Mouse (Mus musculus) ES-E14 (cell line): ENCODE measurements around the gene Orm3. TPM values are rescaled to one million over a fixed set of nuclear protein-coding genes. Genes with fewer than 3 reads are reported as not detected.

ENCODE experiments used
- DNase-seq: peaks from one replicate; pipeline ENCODE4 v3.0.0-alpha.2; 2013; ENCODE audit warnings: low read depth, low spot score
- H3K27ac ChIP-seq: 2 replicates; pipeline ENCODE4 v1.5.1; 2012; ENCODE audit warnings: low read depth, mild to moderate bottlenecking, low read length, moderate library complexity, mixed read lengths; ENCODE audit not compliant: poor library complexity, insufficient read depth, severe bottlenecking
- H3K36me3 ChIP-seq: 2 replicates; pipeline ENCODE4 v1.6.1; 2012; ENCODE audit warnings: mild to moderate bottlenecking, low read length, moderate library complexity, mixed read lengths; ENCODE audit not compliant: control insufficient read depth, poor library complexity, insufficient read depth, severe bottlenecking
- H3K4me1 ChIP-seq, 2 experiments: fragments of 150-350 bp in 1 of 2; sonication (generic) in 1 of 2; 2 replicates each; pipeline ENCODE4 v1.6.1; 2012; ENCODE audit warnings: low read length in 2 of 2, mild to moderate bottlenecking in 1 of 2, mixed read lengths in 1 of 2; ENCODE audit not compliant: control insufficient read depth in 2 of 2, insufficient read depth in 2 of 2, poor library complexity in 1 of 2
- H3K4me3 ChIP-seq, 2 experiments: fragments of 150-350 bp in 1 of 2; sonication (generic) in 1 of 2; 2 replicates each; pipeline ENCODE4 v1.5.1; 2012; ENCODE audit warnings: low read length in 2 of 2, low read depth in 1 of 2, mild to moderate bottlenecking in 1 of 2, mixed read lengths in 1 of 2; ENCODE audit not compliant: insufficient read depth in 1 of 2, poor library complexity in 1 of 2, severe bottlenecking in 1 of 2
- H3K9ac ChIP-seq: 2 replicates; pipeline ENCODE4 v1.6.1; 2012; ENCODE audit warnings: low read depth, mild to moderate bottlenecking, low read length, mixed read lengths; ENCODE audit not compliant: poor library complexity, insufficient read depth, severe bottlenecking
- H3K9me3 ChIP-seq: fragments of 150-350 bp; sonication (generic); 2 replicates; pipeline ENCODE4 v1.6.1; 2012; ENCODE audit warnings: low read depth, mild to moderate bottlenecking, low read length; ENCODE audit not compliant: control insufficient read depth, insufficient read depth
- CHD2 ChIP-seq: IDR thresholded peaks from 2 replicates; pipeline ENCODE4 v1.6.1; 2014; ENCODE audit warnings: mild to moderate bottlenecking, low read depth, low read length, inconsistent platforms
- HCFC1 ChIP-seq: IDR thresholded peaks from 2 replicates; pipeline ENCODE4 v1.6.1; 2012; ENCODE audit warnings: low read length, inconsistent platforms, borderline replicate concordance; ENCODE audit not compliant: insufficient read depth
- MAFK ChIP-seq: IDR thresholded peaks from 2 replicates; pipeline ENCODE4 v1.6.1; 2014; ENCODE audit warnings: mild to moderate bottlenecking, low read depth, low read length, inconsistent platforms; ENCODE audit not compliant: insufficient read depth
- ZC3H11A ChIP-seq: IDR thresholded peaks from 2 replicates; pipeline ENCODE4 v1.6.1; 2012; ENCODE audit warnings: low read depth, mild to moderate bottlenecking, inconsistent platforms, low read length, borderline replicate concordance
- ZNF384 ChIP-seq: IDR thresholded peaks from 2 replicates; pipeline ENCODE4 v1.6.1; 2012; ENCODE audit warnings: low read depth, low read length, inconsistent platforms
- in situ Hi-C, 2 experiments: fragments of 600-800 bp; cut with MboI; formaldehyde crosslinking; loops; one replicate each; pipeline ENCODE4 v1.15.1; 2025; ENCODE audit warnings: low sequenced_read_pairs in 2 of 2, inconsistent platforms in 1 of 2; ENCODE audit not compliant: unreplicated experiment in 2 of 2
- total RNA-seq: library from RNA; depleted of rRNA; stranded (reverse); fragments of 300-350 nt; gene quantifications from 2 replicates; pipeline ENCODE4 v1.2.3, GENCODE M21; 2012

Gene Orm3
- total RNA-seq, 1 experiment, result not detected

DNA sequence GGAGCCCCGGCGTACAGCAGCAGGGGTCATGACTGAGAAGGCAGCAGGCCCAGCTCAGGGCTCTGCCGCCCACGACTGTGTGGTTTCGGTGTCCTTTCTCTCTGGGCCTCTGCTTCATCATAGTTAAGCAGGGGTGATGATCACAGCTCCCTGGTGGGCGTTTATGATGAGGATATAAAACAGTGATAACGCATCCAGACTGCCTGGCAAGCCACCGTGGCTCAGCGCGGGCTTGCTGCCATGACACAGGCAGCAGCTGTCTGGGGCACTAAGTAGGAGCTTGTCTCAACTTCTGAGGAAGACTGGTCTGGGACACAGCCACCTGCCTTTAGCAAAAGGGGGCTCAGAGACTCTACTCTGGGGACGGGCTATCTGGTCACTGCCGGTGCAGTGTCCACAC is 27.5 kb downstream of the Orm3 start:
- peaks cover 2% of the 10 kb centered on the region; the same call in 1 of the 2 replicates for H3K36me3 ChIP-seq
- H3K27ac ChIP-seq, result no peak overlapping the region
- TF ChIP-seq ZNF384, result no peak
- no peak for TF ChIP-seq HCFC1
- TF ChIP-seq ZC3H11A, result no peak
- TF ChIP-seq CHD2, result no peak
- TF ChIP-seq MAFK, result no peak
- H3K4me1 ChIP-seq, result peaks cover 0 to 2% of the 10 kb centered on the region in 2 experiments; a peak in 1 of 4 replicates
- no peak for DNase-seq
- in situ Hi-C loops, result no loop called here
- H3K9ac ChIP-seq, result no peak overlapping the region
- no peak overlapping the region for H3K4me3 ChIP-seq
- no peaks in the 10 kb centered on the region for H3K9me3 ChIP-seq

DNA sequence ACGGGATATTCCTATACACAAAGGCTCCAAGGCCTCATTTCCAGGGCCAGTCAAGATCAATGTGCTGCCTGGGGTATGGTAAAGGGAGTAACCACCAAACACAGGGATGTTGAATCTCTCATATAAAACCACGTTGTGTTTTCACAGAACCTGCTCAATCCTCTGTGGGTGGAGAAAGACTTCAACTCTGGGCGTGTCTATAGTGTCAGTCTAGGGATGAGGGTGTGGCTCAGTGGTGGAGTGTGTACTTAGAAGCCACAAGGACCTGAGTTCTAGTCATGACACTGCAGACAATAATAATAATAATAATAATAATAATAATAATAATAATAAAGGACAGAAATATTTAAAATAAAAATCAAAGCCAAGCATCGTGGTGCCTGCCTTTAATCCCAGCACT is 28.3 kb downstream of the Orm3 start:
- Histone ChIP-seq H3K4me3 (no peak overlapping the region), H3K36me3 (no peaks in the 10 kb centered on the region; the same call in 1 of the 2 replicates), H3K27ac (no peak overlapping the region), H3K9me3 (no peaks in the 10 kb centered on the region), H3K9ac (no peak overlapping the region), H3K4me1 (peaks cover 0 to 4% of the 10 kb centered on the region in 2 experiments; a peak in 1 of 4 replicates)
- TF ChIP-seq ZNF384 (no peak), ZC3H11A (no peak), CHD2 (no peak), MAFK (no peak), HCFC1 (no peak)
- DNase-seq, result no peak
- in situ Hi-C loops, result no loop called here

DNA sequence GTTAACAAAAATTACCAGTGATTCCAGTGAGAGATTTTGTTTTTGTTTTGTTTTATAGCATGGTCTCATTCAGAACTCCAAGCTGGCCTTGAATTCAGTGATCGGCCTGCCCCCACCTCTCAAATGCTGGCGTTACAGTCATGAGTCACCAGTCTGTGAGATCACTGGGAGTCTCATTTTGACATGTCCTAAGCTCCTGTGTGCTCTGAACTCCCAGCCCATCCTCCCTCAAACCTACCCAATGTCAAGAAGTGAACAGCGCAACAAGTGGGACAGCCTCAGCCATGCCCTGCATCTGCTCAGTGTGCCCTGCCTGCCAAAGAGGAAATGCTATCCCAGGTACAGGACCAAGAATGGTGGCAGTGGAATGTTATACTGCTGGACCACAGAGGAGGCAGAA is 29.3 kb downstream of the Orm3 start:
- no peak for TF ChIP-seq MAFK
- no peak for TF ChIP-seq ZNF384
- TF ChIP-seq CHD2, result no peak
- TF ChIP-seq ZC3H11A, result no peak
- no peak for TF ChIP-seq HCFC1
- no peak for DNase-seq
- H3K9ac ChIP-seq, result no peak overlapping the region
- in situ Hi-C loops, result no loop called here
- no peak overlapping the region for H3K27ac ChIP-seq
- H3K36me3 ChIP-seq, result no peaks in the 10 kb centered on the region; the same call in 1 of the 2 replicates
- H3K4me3 ChIP-seq, result no peak overlapping the region
- H3K4me1 ChIP-seq, result peaks cover 0 to 6% of the 10 kb centered on the region in 2 experiments; a peak in 1 of 4 replicates
- H3K9me3 ChIP-seq, result no peaks in the 10 kb centered on the region

DNA sequence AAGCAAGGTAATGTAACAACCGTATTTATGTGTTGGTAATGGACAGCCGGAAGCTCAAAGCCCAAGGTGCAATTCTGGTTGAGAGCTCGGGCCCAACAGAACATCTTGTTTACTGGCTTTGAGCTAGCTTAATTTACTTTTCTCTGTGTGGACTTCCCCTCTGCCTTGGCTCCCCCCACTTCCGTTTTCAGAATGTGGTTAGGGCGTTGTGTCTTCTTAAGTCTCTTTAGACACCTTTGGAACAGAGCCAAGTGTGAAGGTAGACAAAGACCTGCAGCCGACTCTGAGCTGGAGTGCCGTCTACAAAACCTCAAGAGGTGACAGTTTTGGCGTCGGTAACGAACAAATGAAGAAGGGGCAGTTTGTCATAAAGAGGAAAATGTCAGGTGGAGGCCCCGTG is 29.8 kb downstream of the Orm3 start:
- in situ Hi-C loops, result no loop called here
- no peaks in the 10 kb centered on the region for H3K9me3 ChIP-seq
- H3K4me3 ChIP-seq, result no peak overlapping the region
- H3K36me3 ChIP-seq, result no peaks in the 10 kb centered on the region; the same call in 1 of the 2 replicates
- peaks cover 0 to 6% of the 10 kb centered on the region in 2 experiments; a peak in 1 of 4 replicates for H3K4me1 ChIP-seq
- no peak overlapping the region for H3K27ac ChIP-seq
- DNase-seq, result no peak
- H3K9ac ChIP-seq, result no peak overlapping the region
- no peak for TF ChIP-seq ZNF384
- no peak for TF ChIP-seq CHD2
- no peak for TF ChIP-seq ZC3H11A
- TF ChIP-seq MAFK, result no peak
- no peak for TF ChIP-seq HCFC1

DNA sequence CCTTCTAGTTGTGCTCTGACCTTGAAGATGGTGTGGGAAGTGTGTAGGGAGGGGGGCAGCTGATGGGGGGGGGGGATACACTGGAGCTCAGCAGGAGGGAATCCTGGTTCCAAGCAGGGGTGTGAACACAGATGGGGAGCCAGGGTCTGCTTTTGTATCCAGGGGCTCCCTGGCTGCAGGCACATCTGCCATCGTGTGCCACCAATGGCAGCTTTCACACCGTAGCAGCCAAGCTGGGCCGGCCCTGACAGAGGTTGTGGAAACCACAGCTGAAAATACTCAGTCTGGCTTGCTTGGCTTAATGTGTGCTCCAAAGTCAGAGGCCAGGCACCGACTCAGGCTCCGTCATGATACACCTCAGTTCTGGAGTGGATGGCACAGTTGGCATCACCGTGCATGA is 32.1 kb downstream of the Orm3 start:
- TF ChIP-seq HCFC1 (no peak), MAFK (no peak), CHD2 (no peak), ZNF384 (no peak), ZC3H11A (no peak)
- Histone ChIP-seq H3K9ac (no peak overlapping the region), H3K4me1 (peaks cover 0 to 11% of the 10 kb centered on the region in 2 experiments; a peak in 1 of 4 replicates), H3K9me3 (no peaks in the 10 kb centered on the region), H3K36me3 (no peaks in the 10 kb centered on the region; the same call in 1 of the 2 replicates), H3K27ac (no peak overlapping the region), H3K4me3 (no peak overlapping the region)
- DNase-seq, result no peak
- in situ Hi-C loops, result no loop called here
